Mouse (Mus musculus) limb, embryonic 11.5 days (tissue): ENCODE results near the gene Pde3a. TPM values are rescaled to one million over a fixed set of nuclear protein-coding genes. Genes with fewer than 3 reads are reported as not detected.

Experiments
- ATAC-seq: fragments of 200-750 bp; cut with Nextera tagmentation; 2 replicates; pipeline ENCODE4 v1.8.0; 2017; ENCODE audit warnings: low read depth; ENCODE audit not compliant: insufficient number of reproducible peaks, low FRiP score, low TSS enrichment
- DNase-seq: peaks from one replicate; pipeline ENCODE4 v3.0.0-alpha.2; 2015; ENCODE audit warnings: low spot score
- H3K27ac ChIP-seq: fragments of 300-500 bp; sonication (generic); replicated peaks from 2 replicates; pipeline ENCODE4 v1.5.1; 2014; ENCODE audit warnings: low read depth, mild to moderate bottlenecking, low read length
- H3K27me3 ChIP-seq: fragments of 300-500 bp; sonication (generic); 2 replicates; pipeline ENCODE4 v1.6.1; 2014; ENCODE audit warnings: mild to moderate bottlenecking, low read length, mixed read lengths; ENCODE audit not compliant: control insufficient read depth, insufficient read depth
- H3K36me3 ChIP-seq: fragments of 300-500 bp; sonication (generic); 2 replicates; pipeline ENCODE4 v1.6.1; 2014; ENCODE audit warnings: mild to moderate bottlenecking, low read length, moderate library complexity, mixed read lengths; ENCODE audit not compliant: control insufficient read depth, insufficient read depth
- H3K4me1 ChIP-seq: fragments of 300-500 bp; sonication (generic); 2 replicates; pipeline ENCODE4 v1.6.1; 2014; ENCODE audit warnings: low read length, mixed read lengths; ENCODE audit not compliant: control insufficient read depth, insufficient read depth
- H3K4me2 ChIP-seq: fragments of 300-500 bp; sonication (generic); 2 replicates; pipeline ENCODE4 v1.6.1; 2014; ENCODE audit warnings: low read depth, mild to moderate bottlenecking, moderate library complexity; ENCODE audit not compliant: severe bottlenecking
- H3K4me3 ChIP-seq: fragments of 300-500 bp; sonication (generic); 2 replicates; pipeline ENCODE4 v1.5.1; 2014; ENCODE audit warnings: low read depth, low read length
- H3K9ac ChIP-seq: fragments of 300-500 bp; sonication (generic); 2 replicates; pipeline ENCODE4 v1.6.1; 2014; ENCODE audit warnings: mild to moderate bottlenecking, low read length
- H3K9me3 ChIP-seq: fragments of 300-500 bp; sonication (generic); 2 replicates; pipeline ENCODE4 v1.6.1; 2016; ENCODE audit warnings: low read length; ENCODE audit not compliant: control insufficient read depth
- WGBS: fragments of 180-500 bp; shearing (Covaris S2); extraction: QIAGEN DNeasy Blood & Tissue Kit; methylation state at CpG from one replicate; pipeline ENCODE4 v1.1.7; 2014; 5-methylcytosine and 5-hydroxymethylcytosine counted together
- polyA plus RNA-seq: library from polyadenylated mRNA; unstranded; fragments of >200 nt; fragmentation: Nextera tagmentation; extraction: Ambion mirVana; gene quantifications from 2 replicates; pipeline ENCODE4 v1.2.1, GENCODE M21; 2014

Gene Pde3a
- polyA plus RNA-seq, 1 experiment from 2014 or later = 3.3 TPM

- 38% methylated on average over 7 of the region's 7 CpGs for WGBS
- ATAC-seq (no peak), DNase-seq (no peak)
- no peaks in the 10 kb centered on the region for H3K27me3 ChIP-seq
- H3K9me3 ChIP-seq = no peaks in the 10 kb centered on the region
- H3K4me1 ChIP-seq = peaks cover 21% of the 10 kb centered on the region
- H3K36me3 ChIP-seq = no peaks in the 10 kb centered on the region
- no peak overlapping the region for H3K27ac ChIP-seq
- peak overlapping the region; percentile 14; the same call in 1 of the 2 replicates for H3K4me2 ChIP-seq
- H3K4me3 ChIP-seq = no peak overlapping the region
- H3K9ac ChIP-seq = no peak overlapping the region
Measured at GRCm38 (mm10) chr6:141252520-141252919, 3.5 kb downstream of the Pde3a start.

GRCm38 (mm10) chr6:141254956-141255355 lies 5.9 kb downstream of the Pde3a start:
- Histone ChIP-seq H3K4me1 (peaks cover 22% of the 10 kb centered on the region), H3K27ac (no peak overlapping the region), H3K27me3 (no peaks in the 10 kb centered on the region), H3K9me3 (no peaks in the 10 kb centered on the region), H3K4me2 (no peak overlapping the region), H3K4me3 (no peak overlapping the region), H3K36me3 (no peaks in the 10 kb centered on the region), H3K9ac (no peak overlapping the region)
- DNase-seq = peak; percentile 36
- ATAC-seq = no peak
- 56% methylated on average over 4 of the region's 4 CpGs for WGBS

DNA sequence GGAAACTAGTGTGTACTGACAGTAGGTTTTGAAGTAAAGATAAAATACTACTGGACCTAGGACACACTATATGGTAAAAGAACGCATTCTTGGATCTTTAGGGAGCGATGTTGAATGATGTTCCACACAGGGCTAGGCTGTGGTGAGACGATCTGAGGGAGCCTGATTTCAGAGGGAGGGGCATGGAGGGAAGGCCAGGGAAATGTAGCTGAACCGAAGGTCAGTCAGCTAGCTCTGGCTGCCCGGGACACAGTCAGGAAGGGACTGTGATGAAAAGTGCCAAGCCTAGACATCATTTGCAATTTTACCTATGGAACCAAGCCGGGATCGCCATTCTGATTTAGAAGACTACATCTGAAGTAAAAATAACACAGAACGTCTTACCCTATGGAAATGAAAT lies 7.8 kb downstream of the Pde3a start:
- peak; percentile 27; the same call in 1 of the 2 replicates for ATAC-seq
- Histone ChIP-seq H3K36me3 (no peaks in the 10 kb centered on the region), H3K27ac (peak overlapping the region; percentile 51; the same call in 1 of the 2 replicates), H3K4me1 (peaks cover 22% of the 10 kb centered on the region), H3K4me3 (no peak overlapping the region), H3K27me3 (no peaks in the 10 kb centered on the region), H3K9ac (no peak overlapping the region), H3K9me3 (no peaks in the 10 kb centered on the region), H3K4me2 (peak overlapping the region; percentile 7)
- peak; percentile 41 for DNase-seq
- WGBS = 47% methylated on average over 8 of the region's 8 CpGs

DNA sequence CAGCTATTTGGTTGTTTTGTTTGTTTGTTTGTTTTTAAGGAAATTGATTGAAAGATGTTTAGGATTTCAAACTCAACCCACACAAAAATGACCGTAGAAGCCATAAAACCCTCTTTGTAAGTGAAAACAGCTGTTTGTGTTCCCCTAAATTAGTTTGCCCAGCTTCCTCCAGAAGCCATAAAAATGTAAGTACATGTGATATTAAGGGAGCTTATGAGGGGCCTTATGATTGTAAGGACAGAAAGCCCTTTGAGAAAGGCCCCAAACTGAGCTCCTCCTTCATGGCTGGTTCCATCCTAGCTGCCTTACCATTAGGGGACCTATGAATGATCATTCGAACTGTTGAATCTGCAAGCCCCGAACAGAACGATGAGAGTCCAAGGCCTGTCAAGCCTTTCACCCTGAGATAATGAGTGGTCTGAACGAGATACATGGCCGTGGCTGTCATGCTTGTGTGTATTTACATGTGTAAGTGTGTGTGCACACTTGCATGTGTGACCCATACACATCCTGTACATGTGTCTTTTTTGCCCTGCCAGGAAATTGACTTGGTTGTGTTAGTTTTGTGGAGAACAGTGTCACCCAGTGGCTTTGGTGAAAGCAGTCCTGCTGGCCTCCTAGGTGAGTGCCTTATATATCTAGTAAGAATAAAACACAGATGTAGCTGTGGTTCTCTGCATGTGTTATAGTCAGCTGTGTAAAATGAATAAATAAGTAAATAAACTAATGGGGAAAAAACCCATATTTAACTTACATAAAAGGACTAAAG lies 8.5 kb downstream of the Pde3a start:
- Histone ChIP-seq H3K27me3 (no peaks in the 10 kb centered on the region), H3K4me2 (peak overlapping the region; percentile 5), H3K36me3 (no peaks in the 10 kb centered on the region), H3K27ac (peak overlapping the region; percentile 51; the same call in 1 of the 2 replicates), H3K9me3 (no peaks in the 10 kb centered on the region), H3K4me3 (no peak overlapping the region), H3K9ac (no peak overlapping the region), H3K4me1 (peaks cover 17% of the 10 kb centered on the region)
- peak; percentile 41; the same call in 1 of the 2 replicates for ATAC-seq
- 53% methylated on average over 6 of the region's 6 CpGs for WGBS
- DNase-seq = peak; percentile 54

DNA sequence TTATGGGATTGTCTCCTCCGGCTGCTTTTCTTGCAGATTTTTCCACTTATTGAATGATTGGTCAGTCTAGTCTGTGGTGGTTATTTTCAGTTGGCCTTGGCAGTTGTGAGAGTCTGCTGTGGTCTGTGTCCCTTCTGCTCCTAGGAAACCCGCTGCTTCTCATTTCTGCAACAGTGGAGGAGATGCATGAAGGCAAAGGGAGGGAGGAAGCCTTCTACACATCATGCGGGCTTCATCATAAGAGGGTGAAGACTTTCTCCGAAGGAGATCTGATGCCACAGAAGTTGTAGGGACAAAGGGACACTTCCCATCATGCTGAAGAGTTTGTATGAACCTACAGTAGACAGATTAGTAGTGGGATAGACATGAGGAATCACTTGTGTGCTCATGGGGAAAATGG lies 16.2 kb downstream of the Pde3a start:
- DNase-seq (no peak), ATAC-seq (no peak)
- Histone ChIP-seq H3K36me3 (no peaks in the 10 kb centered on the region), H3K4me3 (no peak overlapping the region), H3K9ac (no peak overlapping the region), H3K27ac (no peak overlapping the region), H3K27me3 (no peaks in the 10 kb centered on the region), H3K9me3 (no peaks in the 10 kb centered on the region), H3K4me1 (no peaks in the 10 kb centered on the region), H3K4me2 (no peak overlapping the region)
- 86% methylated on average over 4 of the region's 4 CpGs for WGBS

DNA sequence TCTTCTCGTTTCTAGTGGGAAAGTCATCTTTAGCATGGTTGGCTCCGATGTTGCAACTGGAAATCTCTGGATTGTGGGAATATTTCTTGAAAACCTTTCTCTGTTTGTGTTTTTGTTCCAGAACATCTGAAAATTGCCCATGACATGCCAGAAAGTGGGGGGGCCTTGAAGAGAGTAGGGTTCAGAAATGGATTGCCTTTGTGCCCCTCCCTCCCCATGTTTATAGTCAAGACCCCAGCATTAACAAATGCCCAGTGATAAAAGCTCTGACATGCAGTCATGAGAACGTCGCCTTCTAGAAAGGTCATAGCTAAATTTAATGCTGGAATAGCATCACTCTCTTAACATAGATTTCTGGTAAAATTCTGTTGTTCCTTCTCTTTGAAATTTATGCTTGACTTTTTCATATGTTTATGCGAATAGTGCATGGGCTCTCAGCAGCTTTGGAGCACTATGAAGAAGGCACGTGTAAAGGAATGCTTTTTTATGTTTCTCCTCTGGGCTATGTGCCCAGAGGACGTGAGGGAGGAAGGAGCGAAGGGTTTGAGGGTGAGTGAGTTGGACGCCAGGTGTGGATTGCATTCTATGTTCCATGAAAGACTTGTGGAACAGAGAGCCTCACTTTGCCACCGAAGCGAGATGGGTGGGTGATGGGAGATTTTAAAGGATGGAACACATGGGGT lies 19.0 kb downstream of the Pde3a start:
- H3K9ac ChIP-seq = no peak overlapping the region
- H3K36me3 ChIP-seq = no peaks in the 10 kb centered on the region

DNA sequence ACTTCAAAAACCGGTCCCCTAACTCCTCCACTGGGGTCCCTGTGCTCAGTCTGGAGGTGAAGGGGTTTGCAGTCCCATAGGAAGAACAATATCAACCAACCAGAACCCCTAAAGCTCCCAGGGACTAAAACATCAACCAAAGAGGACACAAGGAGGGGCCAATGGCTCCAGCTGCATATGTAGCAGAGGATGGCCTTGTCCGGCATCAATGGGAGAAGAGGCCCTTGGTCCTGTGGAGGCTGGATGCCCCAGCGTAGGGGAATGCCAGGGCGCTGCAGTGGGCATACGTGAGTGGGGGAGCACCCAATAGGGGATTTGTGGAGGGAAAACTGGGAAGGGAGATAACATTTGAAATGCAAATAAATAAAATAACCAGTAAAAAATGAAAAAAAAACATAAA lies 19.8 kb downstream of the Pde3a start:
- Histone ChIP-seq H3K27ac (no peak overlapping the region), H3K4me1 (no peaks in the 10 kb centered on the region), H3K4me2 (no peak overlapping the region), H3K36me3 (no peaks in the 10 kb centered on the region), H3K9me3 (no peaks in the 10 kb centered on the region), H3K9ac (no peak overlapping the region), H3K27me3 (no peaks in the 10 kb centered on the region), H3K4me3 (no peak overlapping the region)
- ATAC-seq = no peak
- whole genome bisulfite sequencing = 90% methylated on average over 5 of the region's 5 CpGs
- no peak for DNase-seq

More for the DNA sequence above, 19.0 kb downstream of the Pde3a start:
- no peak overlapping the region for H3K4me3 ChIP-seq
- WGBS = 89% methylated on average over 11 of the region's 11 CpGs
- no peaks in the 10 kb centered on the region for H3K9me3 ChIP-seq
- ATAC-seq (no peak), DNase-seq (no peak)
- no peak overlapping the region for H3K27ac ChIP-seq
- H3K27me3 ChIP-seq = no peaks in the 10 kb centered on the region
- H3K4me1 ChIP-seq = no peaks in the 10 kb centered on the region
- no peak overlapping the region for H3K4me2 ChIP-seq

- WGBS = 90% methylated on average over 5 of the region's 5 CpGs
- Histone ChIP-seq H3K36me3 (no peaks in the 10 kb centered on the region), H3K9me3 (no peaks in the 10 kb centered on the region), H3K27ac (no peak overlapping the region), H3K4me2 (no peak overlapping the region), H3K4me3 (no peak overlapping the region), H3K27me3 (no peaks in the 10 kb centered on the region), H3K4me1 (no peaks in the 10 kb centered on the region), H3K9ac (no peak overlapping the region)
- DNase-seq (no peak), ATAC-seq (no peak)
Measured at GRCm38 (mm10) chr6:141271133-141271532, 22.1 kb downstream of the Pde3a start.
